Mouse (Mus musculus): ENCODE data around the gene Rnf167. TPM values are rescaled to one million over a fixed set of nuclear protein-coding genes. Genes with fewer than 3 reads are reported as not detected.

Rnf167 gene
- total and polyA plus RNA-seq, 3 experiments = 23.5 to 31.7 (median 25.5) TPM

GRCm38 (mm10) chr11:70647716-70648420, 833 bp downstream of the Rnf167 start:
- peaks cover 25 to 56% of the 10 kb centered on the region in 2 experiments for H3K4me1 ChIP-seq (ENCODE audit: control insufficient read depth in 1 of 2, insufficient read depth in 2 of 2)
- no peaks in the 10 kb centered on the region for H3K27me3 ChIP-seq (replicated peaks)
- TF ChIP-seq NELFE (IDR thresholded peaks at IDR 0.05; ENCODE audit: low read depth, low read length) (0 out of 2 replicates have a peak, but pooled peaks have one; percentile 10), SMC3 (IDR thresholded peaks at IDR 0.05; ENCODE audit: low read depth, low read length) (0 out of 2 replicates have a peak, but pooled peaks have one; percentile 7), MAFK (IDR thresholded peaks at IDR 0.05; ENCODE audit: insufficient replicate concordance, low read length) (no peak), JUN (IDR thresholded peaks at IDR 0.05; ENCODE audit: insufficient read depth, low read depth, low read length) (no peak), BHLHE40 (IDR thresholded peaks at IDR 0.05; ENCODE audit: low read depth, low read length) (no peak), TCF12 (IDR thresholded peaks at IDR 0.05; ENCODE audit: low read depth, low read length) (no peak), POLR2AphosphoS2 (IDR thresholded peaks at IDR 0.05; ENCODE audit: low read depth, low read length) (peak; percentile 56; the same call in 1 of the 2 replicates), CHD2 (IDR thresholded peaks at IDR 0.05; ENCODE audit: low read length) (no peak), MXI1 (IDR thresholded peaks at IDR 0.05; ENCODE audit: low read depth, low read length) (peak; percentile 42; the same call in 1 of the 2 replicates), PAX5 (IDR thresholded peaks at IDR 0.05; ENCODE audit: low read length) (no peak), MAX (IDR thresholded peaks at IDR 0.05; ENCODE audit: low read length) (no peak), IRF4 (IDR thresholded peaks at IDR 0.05; ENCODE audit: low read depth, low read length) (0 out of 2 replicates have a peak, but pooled peaks have one; percentile 24), NRF1 (IDR thresholded peaks at IDR 0.05; ENCODE audit: low read depth, low read length) (peak; percentile 24; the same call in 1 of the 2 replicates), RAD21 (IDR thresholded peaks at IDR 0.05; ENCODE audit: low read depth, low read length) (no peak), ZMIZ1 (IDR thresholded peaks at IDR 0.05; ENCODE audit: low read depth, low read length) (peak; percentile 67), CTCF (conservative IDR thresholded peaks at IDR 0.05 in 1 of 2, IDR thresholded peaks at IDR 0.05 in 1 of 2; ENCODE audit: low read depth in 2 of 2, low read length in 2 of 2) (no peak), GABPA (IDR thresholded peaks at IDR 0.05; ENCODE audit: insufficient replicate concordance, low read depth, low read length) (no peak), USF1 (IDR thresholded peaks at IDR 0.05; ENCODE audit: low read depth, low read length) (no peak), ZNF384 (IDR thresholded peaks at IDR 0.05; ENCODE audit: low read depth, low read length) (peak; percentile 9; the same call in 1 of the 2 replicates), EP300 (IDR thresholded peaks at IDR 0.05; ENCODE audit: low read length) (no peak), E2F4 (IDR thresholded peaks at IDR 0.05; ENCODE audit: insufficient replicate concordance, low read depth, low read length) (no peak), MEF2A (IDR thresholded peaks at IDR 0.05; ENCODE audit: borderline replicate concordance, low read depth, low read length) (no peak)
- peak overlapping the region; percentile 66 to 89 (median 67) for H3K4me3 ChIP-seq (replicated peaks in 1 of 3; ENCODE audit: low read depth in 2 of 3, low read length in 2 of 3, poor library complexity in 1 of 3)
- H3K9me3 ChIP-seq (replicated peaks; ENCODE audit: low read length) = no peaks in the 10 kb centered on the region
- peaks cover 61% of the 10 kb centered on the region for H3K79me2 ChIP-seq (replicated peaks; ENCODE audit: control insufficient read depth, extremely low read depth, insufficient read depth, poor library complexity, severe bottlenecking)
- peak overlapping the region; percentile 94 for H3K9ac ChIP-seq (ENCODE audit: insufficient read depth, low read depth)
- dilution Hi-C loops (cut with MboI; ENCODE audit: extremely low pct_ligation_motif_present, extremely low pct_unique_long_range_greater_than_20kb, low sequenced_read_pairs) = no loop called here
- H3K4me2 ChIP-seq (ENCODE audit: insufficient read depth, low read depth, poor library complexity, severe bottlenecking) = peak overlapping the region; percentile 95
- in situ Hi-C loops (cut with MboI; ENCODE audit: low pct_ligation_motif_present, low pct_unique_long_range_greater_than_20kb, low sequenced_read_pairs) = no loop called here
- H3K36me3 ChIP-seq (replicated peaks in 1 of 2; ENCODE audit: control insufficient read depth in 1 of 2, insufficient read depth in 1 of 2, low read length in 1 of 2) = peaks cover 47 to 74% of the 10 kb centered on the region in 2 experiments
- DNase-seq (ENCODE audit: extremely low read depth) = no peak
- peak overlapping the region; percentile 74 for H3K27ac ChIP-seq (ENCODE audit: insufficient read depth, low read depth)

All from CH12.LX (cell line).